Mouse (Mus musculus) liver, embryonic 11.5 days (tissue): ENCODE data around the gene Krt36. TPM values are rescaled to one million over a fixed set of nuclear protein-coding genes. Genes with fewer than 3 reads are reported as not detected.

Experiments used
- ATAC-seq: fragments of 200-750 bp; cut with Nextera tagmentation; replicated peaks from 2 replicates; pipeline ENCODE4 v1.8.0; 2017; ENCODE audit warnings: moderate number of reproducible peaks, mild to moderate bottlenecking, moderate TSS enrichment, moderate library complexity; ENCODE audit not compliant: low FRiP score
- DNase-seq: peaks from one replicate; pipeline ENCODE4 v3.0.0-alpha.2; 2017; ENCODE audit warnings: low spot score
- H3K27ac ChIP-seq: fragments of 300-500 bp; sonication (generic); 2 replicates; pipeline ENCODE4 v1.5.1; 2014; ENCODE audit warnings: mild to moderate bottlenecking, low read depth, low read length, control low read depth
- H3K27me3 ChIP-seq: fragments of 300-500 bp; sonication (generic); replicated peaks from 2 replicates; pipeline ENCODE4 v1.6.1; 2014; ENCODE audit warnings: low read length, mixed read lengths; ENCODE audit not compliant: control insufficient read depth, insufficient read depth
- H3K36me3 ChIP-seq: fragments of 300-500 bp; sonication (generic); 2 replicates; pipeline ENCODE4 v1.6.1; 2014; ENCODE audit warnings: mild to moderate bottlenecking, low read length, moderate library complexity, mixed read lengths; ENCODE audit not compliant: control insufficient read depth, insufficient read depth
- H3K4me1 ChIP-seq: fragments of 300-500 bp; sonication (generic); replicated peaks from 2 replicates; pipeline ENCODE4 v1.6.1; 2014; ENCODE audit warnings: low read length, mixed read lengths; ENCODE audit not compliant: control insufficient read depth, insufficient read depth
- H3K4me2 ChIP-seq: fragments of 300-500 bp; sonication (generic); 2 replicates; pipeline ENCODE4 v1.6.1; 2014; ENCODE audit warnings: mild to moderate bottlenecking, control low read depth, moderate library complexity
- H3K4me3 ChIP-seq: fragments of 300-500 bp; sonication (generic); 2 replicates; pipeline ENCODE4 v1.5.1; 2014; ENCODE audit warnings: low read depth, low read length, control low read depth
- H3K9ac ChIP-seq: fragments of 300-500 bp; sonication (generic); 2 replicates; pipeline ENCODE4 v1.6.1; 2014; ENCODE audit warnings: low read depth, low read length, control low read depth
- H3K9me3 ChIP-seq: fragments of 300-500 bp; sonication (generic); 2 replicates; pipeline ENCODE4 v1.6.1; 2016; ENCODE audit warnings: low read length, inconsistent platforms, mixed read lengths; ENCODE audit not compliant: control insufficient read depth
- WGBS: fragments of 180-500 bp; shearing (Covaris S2); extraction: QIAGEN DNeasy Blood & Tissue Kit; methylation state at CpG from one replicate; pipeline ENCODE4 v1.1.7; 2014; 5-methylcytosine and 5-hydroxymethylcytosine counted together
- polyA plus RNA-seq: library from polyadenylated mRNA; unstranded; fragments of >200 nt; fragmentation: Nextera tagmentation; extraction: Ambion mirVana; gene quantifications from 2 replicates; pipeline ENCODE4 v1.2.1, GENCODE M21; 2014

Gene Krt36
- polyA plus RNA-seq, 1 experiment from 2014 or later, result not detected

DNA sequence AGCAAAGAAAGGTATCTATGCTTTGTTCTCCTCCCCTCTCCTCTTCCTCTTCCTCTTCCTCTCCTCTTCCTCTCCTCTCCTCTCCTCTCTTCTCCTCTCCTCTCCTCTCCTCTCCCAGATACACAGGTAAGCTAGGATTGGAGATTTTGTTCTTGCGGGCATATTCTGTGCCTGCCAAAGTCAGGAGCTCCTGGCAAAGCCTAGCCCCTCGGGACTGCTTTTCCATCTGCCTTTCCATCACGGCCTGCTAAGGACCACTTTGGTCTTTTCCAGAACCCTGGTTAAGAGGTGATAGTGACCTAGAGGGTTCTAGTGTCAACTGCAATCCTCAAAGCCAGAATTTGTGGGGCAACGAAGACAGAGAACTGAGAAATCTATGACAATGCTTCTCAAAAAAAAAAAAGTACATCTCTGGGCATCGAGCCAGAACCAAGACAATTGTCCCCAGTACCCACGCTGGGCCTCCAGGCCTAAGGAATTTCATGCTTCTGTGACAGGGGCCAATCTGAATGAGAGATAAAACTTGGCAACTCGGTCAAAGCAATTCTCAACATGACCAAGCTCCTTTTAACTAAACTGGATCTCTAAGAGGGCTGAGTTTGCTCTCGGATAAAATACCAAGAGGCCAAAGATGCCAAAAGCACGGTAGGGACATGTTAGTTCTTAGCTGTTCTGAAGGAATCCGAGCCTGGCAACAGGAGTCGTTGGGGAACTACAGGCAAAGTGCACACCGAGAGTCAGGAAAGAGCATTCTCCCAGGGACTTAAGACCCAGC is 39.0 kb downstream of the Krt36 start:
- Histone ChIP-seq H3K4me1 (no peaks in the 10 kb centered on the region), H3K36me3 (no peaks in the 10 kb centered on the region), H3K4me2 (no peak overlapping the region), H3K27ac (no peak overlapping the region), H3K9ac (no peak overlapping the region), H3K4me3 (no peak overlapping the region), H3K27me3 (no peaks in the 10 kb centered on the region), H3K9me3 (no peaks in the 10 kb centered on the region)
- 78% methylated on average over 12 of the region's 12 CpGs for WGBS
- DNase-seq, result no peak
- no peak for ATAC-seq

GRCm38 (mm10) chr11:100058875-100059274 is 46.6 kb downstream of the Krt36 start:
- no peaks in the 10 kb centered on the region for H3K36me3 ChIP-seq
- no peak overlapping the region for H3K4me3 ChIP-seq
- H3K4me2 ChIP-seq, result no peak overlapping the region
- H3K4me1 ChIP-seq, result no peaks in the 10 kb centered on the region
- no peaks in the 10 kb centered on the region for H3K9me3 ChIP-seq
- ATAC-seq (no peak), DNase-seq (no peak)
- no peak overlapping the region for H3K9ac ChIP-seq
- no peak overlapping the region for H3K27ac ChIP-seq
- no peaks in the 10 kb centered on the region for H3K27me3 ChIP-seq
- WGBS, result 66% methylated on average over 8 of the region's 8 CpGs

DNA sequence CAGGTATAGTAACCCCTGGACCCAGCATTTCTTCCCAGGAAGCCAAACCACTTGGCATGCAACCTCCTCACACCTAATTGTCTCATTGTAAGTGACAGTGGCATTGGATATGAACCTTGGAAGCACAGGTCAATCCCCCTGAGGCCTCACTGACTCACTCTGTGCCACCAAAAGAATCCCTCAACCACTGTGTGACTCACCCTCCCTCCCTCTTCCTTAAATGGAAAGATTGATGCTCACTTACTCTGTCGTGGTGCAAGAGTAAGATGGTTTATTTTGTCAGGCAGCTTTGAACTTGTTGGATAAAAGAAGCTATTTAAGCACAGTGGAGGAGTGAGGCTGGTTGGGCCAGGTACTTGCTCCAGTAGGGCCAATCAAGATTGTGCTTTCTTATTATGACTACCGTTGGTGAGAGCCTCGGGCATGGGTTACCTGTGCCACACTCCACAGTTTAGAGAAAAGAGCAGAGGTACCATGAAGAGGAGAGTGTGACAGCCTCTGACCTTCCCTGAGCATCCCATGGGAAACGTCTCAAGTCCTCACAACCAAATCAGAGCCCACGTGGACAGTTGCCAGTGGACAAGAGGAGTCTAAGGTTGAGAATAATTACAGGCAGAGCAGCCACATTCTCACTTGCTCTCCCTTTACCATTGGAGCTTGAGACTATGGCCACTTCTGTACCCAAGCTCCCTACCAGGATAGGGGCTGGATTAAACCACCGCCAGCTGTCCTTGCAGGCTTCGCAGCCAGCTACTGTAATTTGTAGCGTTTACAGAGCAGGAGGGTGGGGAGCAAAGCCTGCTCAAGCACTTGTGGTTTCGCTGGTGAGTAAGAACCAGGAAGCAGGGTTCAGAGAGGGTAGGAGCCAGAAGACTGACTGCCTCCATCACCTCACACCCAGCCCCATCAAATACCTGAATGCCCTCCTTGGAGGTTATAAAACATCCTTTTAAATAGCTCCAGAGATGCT is 49.5 kb downstream of the Krt36 start:
- Histone ChIP-seq H3K27me3 (no peaks in the 10 kb centered on the region), H3K4me2 (no peak overlapping the region), H3K9me3 (no peaks in the 10 kb centered on the region), H3K27ac (no peak overlapping the region), H3K9ac (no peak overlapping the region), H3K4me3 (no peak overlapping the region), H3K4me1 (no peaks in the 10 kb centered on the region), H3K36me3 (no peaks in the 10 kb centered on the region)
- 60% methylated on average over 9 of the region's 9 CpGs for WGBS
- DNase-seq (no peak), ATAC-seq (no peak)

Other genes with a start within 250 kb of the Krt36 start
- not detected in 2 replicates for gene Gm11568, start 247.7 kb downstream of the Krt36 start, polyA plus RNA-seq
- gene Gm11559, start 241.2 kb downstream of the Krt36 start, polyA plus RNA-seq, result not detected in 2 replicates
- gene Krtap9-1, start 232.2 kb downstream of the Krt36 start, polyA plus RNA-seq, result not detected in 2 replicates
- not detected in 2 replicates for gene Gm11567, start 226.4 kb downstream of the Krt36 start, polyA plus RNA-seq
- not detected in 2 replicates for gene Krtap31-1, start 197.7 kb downstream of the Krt36 start, polyA plus RNA-seq
- not detected in 2 replicates for gene Gm11565, start 190.9 kb downstream of the Krt36 start, polyA plus RNA-seq
- gene Krtap31-2, start 169.3 kb downstream of the Krt36 start, polyA plus RNA-seq, result not detected in 2 replicates
- not detected in 2 replicates for gene Krtap9-5, start 157.2 kb downstream of the Krt36 start, polyA plus RNA-seq
- not detected in 2 replicates for gene Krtap29-1, start 126.6 kb downstream of the Krt36 start, polyA plus RNA-seq
- gene Krtap16-1, start 119.0 kb downstream of the Krt36 start, polyA plus RNA-seq, result not detected in 2 replicates
- not detected in 2 replicates for gene Krtap17-1, start 111.6 kb downstream of the Krt36 start, polyA plus RNA-seq
- gene Krt33a, start 89.4 kb downstream of the Krt36 start, polyA plus RNA-seq, result not detected in 2 replicates
- gene Krt33b, start 75.8 kb downstream of the Krt36 start, polyA plus RNA-seq, result not detected in 2 replicates
- not detected in 2 replicates for gene Krt34, start 64.1 kb downstream of the Krt36 start, polyA plus RNA-seq
- not detected in 2 replicates for gene Krt31, start 55.1 kb downstream of the Krt36 start, polyA plus RNA-seq
- not detected in 2 replicates for gene Krt32, start 17.4 kb downstream of the Krt36 start, polyA plus RNA-seq
- gene Krt35, start 9.4 kb downstream of the Krt36 start, polyA plus RNA-seq, result not detected in 2 replicates
- 0.14 TPM in 1 of 2 replicates, not detected in the other for gene Krt13, start 15.9 kb upstream of the Krt36 start, polyA plus RNA-seq
- 0.25 TPM in 1 of 2 replicates, not detected in the other for gene Krt15, start 30.3 kb upstream of the Krt36 start, polyA plus RNA-seq
- 9.6 and 12.4 TPM in 2 replicates for gene Krt19, start 43.0 kb upstream of the Krt36 start, polyA plus RNA-seq
- not detected in 2 replicates for gene Krt9, start 87.6 kb upstream of the Krt36 start, polyA plus RNA-seq
- gene Krt14, start 101.9 kb upstream of the Krt36 start, polyA plus RNA-seq, result 2.1 and 2.3 TPM in 2 replicates
- gene Krt16, start 143.3 kb upstream of the Krt36 start, polyA plus RNA-seq, result not detected in 2 replicates
- 0.32 and 0.42 TPM in 2 replicates for gene Krt17, start 155.4 kb upstream of the Krt36 start, polyA plus RNA-seq
- not detected in 2 replicates for gene Krt42, start 164.2 kb upstream of the Krt36 start, polyA plus RNA-seq
- 2,121 and 2,222 TPM in 2 replicates for gene Eif1, start 214.3 kb upstream of the Krt36 start, polyA plus RNA-seq
- not detected in 2 replicates for gene Gast, start 228.8 kb upstream of the Krt36 start, polyA plus RNA-seq